Mouse (Mus musculus) liver, embryonic 14.5 days (tissue): ENCODE data around the gene Prph. TPM values are rescaled to one million over a fixed set of nuclear protein-coding genes. Genes with fewer than 3 reads are reported as not detected.

ENCODE experiments used
- ATAC-seq: fragments of 200-750 bp; cut with Nextera tagmentation; 2 replicates; pipeline ENCODE4 v1.8.0; 2017; ENCODE audit warnings: moderate number of reproducible peaks, mild to moderate bottlenecking, moderate library complexity; ENCODE audit not compliant: insufficient read depth
- DNase-seq, 3 experiments: peaks; one replicate each; pipeline ENCODE4 v3.0.0-alpha.2; 2012 to 2013; ENCODE audit warnings: low read depth in 3 of 3, low spot score in 3 of 3
- H3K27ac ChIP-seq: fragments of 300-500 bp; sonication (generic); 2 replicates; pipeline ENCODE4 v1.5.1; 2014; ENCODE audit warnings: moderate library complexity, mild to moderate bottlenecking, control low read depth, inconsistent platforms
- H3K27me3 ChIP-seq: fragments of 300-500 bp; sonication (generic); 2 replicates; pipeline ENCODE4 v1.6.1; 2014; ENCODE audit warnings: mild to moderate bottlenecking, low read length, moderate library complexity; ENCODE audit not compliant: control insufficient read depth, insufficient read depth
- H3K36me3 ChIP-seq: fragments of 300-500 bp; sonication (generic); replicated peaks from 2 replicates; pipeline ENCODE4 v1.6.1; 2014; ENCODE audit warnings: low read depth; ENCODE audit not compliant: control insufficient read depth, insufficient read depth
- H3K4me1 ChIP-seq, 2 experiments: fragments of 200-500 bp in 1 of 2; fragments of 300-500 bp in 1 of 2; sonication (generic) in 1 of 2; replicated peaks; 2 replicates each; pipeline ENCODE4 v1.6.1; 2012 to 2014; ENCODE audit warnings: antibody characterized with exemption in 1 of 2, inconsistent platforms in 1 of 2, low read length in 1 of 2; ENCODE audit not compliant: control insufficient read depth in 2 of 2, insufficient read depth in 2 of 2
- H3K4me2 ChIP-seq: fragments of 300-500 bp; sonication (generic); 2 replicates; pipeline ENCODE4 v1.6.1; 2014; ENCODE audit warnings: low read depth, mild to moderate bottlenecking, control low read depth, moderate library complexity
- H3K4me3 ChIP-seq, 2 experiments: fragments of 200-500 bp in 1 of 2; fragments of 300-500 bp in 1 of 2; sonication (generic) in 1 of 2; 2 replicates each; pipeline ENCODE4 v1.5.1; 2012 to 2014; ENCODE audit warnings: low read depth in 2 of 2, low read length in 2 of 2, mild to moderate bottlenecking in 2 of 2, control low read depth in 1 of 2, inconsistent platforms in 1 of 2, moderate library complexity in 1 of 2; ENCODE audit not compliant: insufficient read depth in 1 of 2
- H3K9ac ChIP-seq: fragments of 300-500 bp; sonication (generic); replicated peaks from 2 replicates; pipeline ENCODE4 v1.6.1; 2014; ENCODE audit warnings: mild to moderate bottlenecking, control low read depth, moderate library complexity
- H3K9me3 ChIP-seq: fragments of 300-500 bp; sonication (generic); 2 replicates; pipeline ENCODE4 v1.6.1; 2016; ENCODE audit warnings: low read length, mixed read lengths; ENCODE audit not compliant: control insufficient read depth
- CTCF ChIP-seq: IDR thresholded peaks from 2 replicates; pipeline ENCODE4 v1.5.1; 2016; ENCODE audit warnings: antibody characterized with exemption, low read depth, control low read depth
- EP300 ChIP-seq: IDR thresholded peaks from 2 replicates; pipeline ENCODE4 v1.6.1; 2016; ENCODE audit warnings: antibody characterized with exemption, low read depth
- WGBS: fragments of 180-500 bp; shearing (Covaris S2); extraction: QIAGEN DNeasy Blood & Tissue Kit; methylation state at CpG from one replicate; pipeline ENCODE4 v1.1.7; 2014; ENCODE audit not compliant: insufficient replicate concordance; 5-methylcytosine and 5-hydroxymethylcytosine counted together
- polyA plus RNA-seq, 2 experiments: library from polyadenylated mRNA; depleted of rRNA in 1 of 2; stranded (reverse) in 1 of 2; unstranded in 1 of 2; fragments of >200 nt; fragmentation: Nextera tagmentation in 1 of 2; extraction: Ambion mirVana in 1 of 2; gene quantifications; 2 replicates each; pipeline versions ENCODE4 v1.2.1 to v1.2.3; 2012 to 2014

Gene Prph
- polyA plus RNA-seq (2012; rRNA removed) (1.1 and 1.2 TPM in 2 replicates), polyA plus RNA-seq (2014; fragmentation: Nextera tagmentation; extraction: Ambion mirVana) (0.32 and 0.53 TPM in 2 replicates)

DNA sequence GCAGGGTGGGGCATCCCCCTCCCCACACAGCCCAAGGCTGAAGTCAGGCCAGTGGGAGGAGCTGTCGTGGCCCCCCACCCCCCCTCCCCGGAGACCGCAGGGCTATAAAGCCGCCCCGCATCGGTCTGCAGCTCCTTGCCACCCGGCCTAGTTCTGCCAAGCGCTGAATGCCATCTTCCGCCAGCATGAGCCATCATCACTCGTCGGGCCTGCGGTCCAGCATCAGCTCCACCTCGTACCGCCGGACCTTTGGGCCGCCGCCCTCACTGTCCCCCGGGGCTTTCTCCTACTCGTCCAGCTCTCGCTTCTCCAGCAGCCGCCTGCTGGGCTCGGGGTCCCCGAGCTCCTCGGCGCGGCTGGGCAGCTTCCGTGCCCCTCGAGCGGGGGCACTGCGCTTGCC lies at the start of gene Prph:
Gene Prph, plus strand, starts transcription at position 135 of the 400 bp plus-strand sequence.
- H3K36me3 ChIP-seq, result no peaks in the 10 kb centered on the region
- peak within 1 kb of the TSS; percentile 18 for H3K4me2 ChIP-seq
- DNase-seq, result no peak
- H3K27me3 ChIP-seq, result peaks cover 67% of the 10 kb centered on the region
- H3K4me3 ChIP-seq, result peak within 1 kb of the TSS in 1 of 2 experiments; percentile 2; a peak in 1 of 4 replicates
- 0 out of 2 replicates have a peak, but pooled peaks have one; percentile 13 for ATAC-seq
- H3K9me3 ChIP-seq, result no peaks in the 10 kb centered on the region
- H3K4me1 ChIP-seq, result no peaks in the 10 kb centered on the region
- no peak within 1 kb of the TSS for H3K9ac ChIP-seq
- 4% methylated on average over 26 of the region's 30 CpGs for WGBS
- no peak within 1 kb of the TSS for H3K27ac ChIP-seq
- TF ChIP-seq CTCF, result no peak
- no peak for TF ChIP-seq EP300

DNA sequence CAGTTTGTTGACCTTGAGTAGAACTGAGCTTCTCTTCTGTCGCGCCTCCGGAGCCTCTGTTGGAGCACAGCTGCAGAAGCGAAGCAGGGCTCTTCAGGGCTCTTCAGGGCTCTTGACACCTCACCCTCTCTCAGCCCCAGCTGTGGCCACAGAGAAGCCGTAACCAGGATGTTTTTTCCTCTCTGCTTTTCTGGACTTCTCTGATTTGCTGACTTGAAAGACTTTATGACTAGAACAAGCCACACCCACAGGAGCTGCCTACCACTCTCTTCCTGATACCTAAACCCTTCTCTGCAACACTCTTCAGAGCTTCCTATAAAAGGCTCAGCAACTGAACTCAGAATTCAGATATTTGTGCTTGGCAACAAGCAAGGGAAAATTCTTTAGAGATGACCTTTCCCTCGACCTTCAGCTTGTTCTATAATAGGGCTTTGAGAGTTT lies 46.2 kb upstream of the Prph start:
- ATAC-seq, result no peak
- H3K27ac ChIP-seq, result no peak overlapping the region

DNA sequence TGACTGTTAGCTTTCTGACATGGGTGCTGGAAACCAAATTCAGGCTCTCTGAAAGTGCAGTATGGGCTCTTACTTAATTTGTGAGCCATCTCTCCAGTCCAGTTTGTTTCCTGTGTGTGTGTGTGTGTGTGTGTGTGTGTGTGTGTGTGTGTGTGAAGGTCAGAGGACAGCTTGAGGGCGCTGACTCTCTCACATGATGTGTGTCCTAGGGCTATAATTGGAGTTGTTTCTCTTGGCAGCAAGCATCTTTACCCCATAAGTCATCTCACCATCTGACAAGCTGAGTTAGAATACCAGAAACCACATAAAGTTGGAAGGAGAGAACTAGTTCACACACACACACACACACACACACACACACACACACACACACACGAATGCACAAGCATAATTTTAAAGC lies 44.1 kb upstream of the Prph start:
- Histone ChIP-seq H3K4me3 (no peak overlapping the region), H3K36me3 (no peaks in the 10 kb centered on the region), H3K4me2 (no peak overlapping the region), H3K27me3 (no peaks in the 10 kb centered on the region), H3K4me1 (peaks cover 0 to 2% of the 10 kb centered on the region in 2 experiments; a peak in 1 of 4 replicates), H3K9ac (no peak overlapping the region), H3K27ac (no peak overlapping the region), H3K9me3 (no peaks in the 10 kb centered on the region)
- ATAC-seq (no peak), DNase-seq (no peak)
- 58% methylated on average over 2 of the region's 2 CpGs for WGBS
- TF ChIP-seq CTCF (no peak), EP300 (no peak)

More for the DNA sequence above, 46.2 kb upstream of the Prph start:
- Histone ChIP-seq H3K4me2 (no peak overlapping the region), H3K4me3 (no peak overlapping the region), H3K9ac (no peak overlapping the region), H3K4me1 (no peaks in the 10 kb centered on the region), H3K27me3 (no peaks in the 10 kb centered on the region), H3K36me3 (no peaks in the 10 kb centered on the region), H3K9me3 (no peaks in the 10 kb centered on the region)
- TF ChIP-seq EP300 (no peak), CTCF (no peak)
- DNase-seq, result no peak
- WGBS, result 28% methylated on average over 6 of the region's 6 CpGs

DNA sequence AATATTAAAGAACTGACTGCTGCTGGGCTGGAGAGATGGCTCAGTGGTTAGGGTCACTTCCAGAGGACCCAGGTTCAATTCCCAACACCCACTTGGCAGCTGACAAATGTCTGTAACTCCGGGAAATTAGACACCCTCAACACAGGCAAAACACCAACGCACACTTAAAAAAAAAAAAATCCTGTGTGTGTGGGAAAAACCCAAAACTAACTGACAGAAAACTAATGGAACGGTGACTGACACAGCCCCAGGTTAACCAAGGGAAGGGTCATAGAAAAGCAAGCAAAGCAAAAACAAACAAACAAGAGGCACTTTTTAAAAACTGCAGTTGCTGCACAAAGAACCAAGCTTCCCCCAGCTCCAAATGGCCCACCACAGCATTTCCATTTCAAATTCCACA lies 43.0 kb upstream of the Prph start:
- no peak overlapping the region for H3K4me2 ChIP-seq
- TF ChIP-seq CTCF (no peak), EP300 (no peak)
- 73% methylated on average over 3 of the region's 3 CpGs for WGBS

DNA sequence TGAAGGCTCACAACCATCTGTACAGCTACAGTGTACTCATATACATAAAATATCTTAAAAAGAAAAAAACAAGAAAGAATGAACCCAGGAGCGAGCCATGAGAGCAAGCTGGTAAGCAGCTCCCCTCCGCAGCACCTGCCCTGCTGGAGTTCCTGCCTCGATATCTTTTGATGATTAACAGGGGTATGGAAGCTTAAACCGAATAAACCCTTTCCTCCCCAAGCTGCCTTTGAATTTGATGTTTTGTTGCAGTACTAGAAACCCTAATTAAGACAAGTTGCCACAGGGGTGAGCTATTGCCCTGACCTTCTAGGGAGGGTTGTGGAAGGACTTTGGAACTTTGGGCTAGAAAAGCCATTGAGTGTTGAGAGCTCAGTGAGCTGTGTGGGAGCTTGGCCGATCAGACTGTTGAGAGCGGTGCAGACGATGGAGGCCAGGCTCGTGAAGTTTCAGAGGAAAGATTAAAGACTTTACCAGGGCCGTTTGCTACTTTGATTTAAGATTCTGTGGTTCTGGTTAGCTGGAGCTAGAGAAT lies 40.4 kb upstream of the Prph start:
- Histone ChIP-seq H3K9ac (no peak overlapping the region), H3K4me1 (peaks cover 0 to 8% of the 10 kb centered on the region in 2 experiments; a peak in 2 of 4 replicates), H3K27ac (no peak overlapping the region), H3K36me3 (no peaks in the 10 kb centered on the region), H3K4me3 (no peak overlapping the region), H3K4me2 (no peak overlapping the region), H3K9me3 (no peaks in the 10 kb centered on the region), H3K27me3 (no peaks in the 10 kb centered on the region)
- 40% methylated on average over 9 of the region's 9 CpGs for WGBS
- DNase-seq, result no peak
- no peak for TF ChIP-seq CTCF
- no peak for TF ChIP-seq EP300
- no peak for ATAC-seq

More for the DNA sequence above, 43.0 kb upstream of the Prph start:
- Histone ChIP-seq H3K27ac (no peak overlapping the region), H3K9ac (no peak overlapping the region), H3K27me3 (no peaks in the 10 kb centered on the region), H3K4me3 (no peak overlapping the region), H3K9me3 (no peaks in the 10 kb centered on the region), H3K36me3 (no peaks in the 10 kb centered on the region), H3K4me1 (peaks cover 0 to 2% of the 10 kb centered on the region in 2 experiments; a peak in 1 of 4 replicates)
- no peak for ATAC-seq
- no peak for DNase-seq
